Mouse (Mus musculus) E14TG2a.4 (cell line): ENCODE data around the gene Ank2.

Experiments
- CTCF ChIP-seq: conservative IDR thresholded peaks from 2 replicates; pipeline ENCODE4 v1.5.1; 2014; ENCODE audit warnings: low read length
- NANOG ChIP-seq: IDR thresholded peaks from 2 replicates; pipeline ENCODE4 v1.6.1; 2014; ENCODE audit warnings: borderline replicate concordance, low read length, mixed read lengths

DNA sequence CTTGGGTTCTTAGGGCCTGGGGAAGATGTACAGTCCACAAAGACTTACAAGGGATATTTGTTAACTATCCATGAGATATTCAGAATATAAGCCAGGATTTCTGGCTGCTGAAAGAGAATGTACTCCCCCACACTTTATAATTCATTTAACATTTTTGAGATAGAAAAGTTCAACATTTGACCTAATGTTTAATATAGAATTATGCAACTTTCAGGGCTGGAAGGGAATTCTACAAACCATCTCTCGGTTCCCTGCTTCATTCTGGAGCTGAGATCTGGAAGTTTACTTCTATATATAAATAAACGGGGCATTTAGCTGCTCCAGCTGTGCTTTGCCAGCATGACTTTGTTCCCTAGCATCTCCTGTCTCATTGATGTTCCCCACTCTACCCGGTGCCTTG is 372.9 kb downstream of the Ank2 start:
- no peak for TF ChIP-seq CTCF
- no peak for TF ChIP-seq NANOG
